Mouse (Mus musculus) frontal cortex, postnatal 25 days (tissue): ENCODE measurements at regions not wholly inside any gene's neighbourhood (a gene's known extent, or its start where the extent isn't known, plus 50 kb on each side); places are given as distances from the start of the nearest gene placed in this dataset.
"Not testable (repeated sequence)": the region's sequence is repeated elsewhere in the genome, so short reads cannot be mapped to it uniquely, and the experiment has no call there.

Experiments used
- DNase-seq, 2 experiments: peaks; one replicate each; pipeline ENCODE4 v3.0.0; 2022; ENCODE audit warnings: low spot score in 2 of 2

DNA sequence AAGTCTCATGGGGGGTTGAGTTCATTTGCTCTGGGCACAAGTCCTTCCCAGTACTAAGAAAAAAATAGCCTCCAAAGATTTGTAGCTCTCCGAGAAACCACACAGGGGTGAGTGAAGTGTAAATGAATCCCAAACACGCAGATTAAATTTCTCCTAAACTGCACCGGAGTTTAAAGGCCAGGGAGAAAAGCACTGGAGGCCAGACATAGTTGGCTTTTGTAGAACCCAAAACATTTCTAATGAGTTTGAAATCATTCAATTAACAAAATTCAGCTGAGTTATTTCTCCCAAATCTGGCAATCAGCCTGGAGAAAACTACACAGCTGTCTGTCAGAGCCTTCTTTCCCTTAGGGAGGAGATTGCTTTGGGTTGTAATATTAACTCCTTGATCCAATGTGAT is 166.2 kb upstream of the Cdkn3 start:
- no peak for DNase-seq

DNA sequence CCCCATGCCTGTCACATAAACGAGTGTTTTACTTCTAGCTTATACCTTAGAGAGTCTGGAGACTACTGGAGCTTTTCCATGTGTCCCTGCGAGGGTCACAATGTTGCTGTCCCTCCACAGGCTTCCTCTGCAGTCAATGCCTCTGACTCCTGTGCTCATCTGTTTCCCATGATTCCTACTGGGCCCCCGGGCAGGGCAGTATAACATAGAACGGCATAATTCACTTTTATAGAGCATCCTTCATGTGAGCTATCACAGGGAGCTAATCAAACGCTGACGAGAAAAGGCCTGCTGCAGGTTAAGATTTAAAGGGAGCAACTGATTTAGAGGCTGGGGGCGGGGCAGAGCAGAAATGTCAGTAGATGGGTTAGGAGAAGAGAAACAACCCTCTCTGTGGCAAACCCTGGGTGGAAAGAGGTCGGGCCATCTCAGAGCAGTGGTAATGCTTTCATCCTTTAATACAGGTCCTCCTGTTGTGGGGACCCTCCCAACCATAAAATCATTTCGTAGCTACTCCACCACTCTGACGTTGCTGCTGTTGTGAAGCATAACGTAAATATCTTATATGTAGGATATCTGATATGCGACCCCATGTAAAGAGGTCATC is 168.5 kb upstream of the Cdkn3 start:
- DNase-seq: no peak

DNA sequence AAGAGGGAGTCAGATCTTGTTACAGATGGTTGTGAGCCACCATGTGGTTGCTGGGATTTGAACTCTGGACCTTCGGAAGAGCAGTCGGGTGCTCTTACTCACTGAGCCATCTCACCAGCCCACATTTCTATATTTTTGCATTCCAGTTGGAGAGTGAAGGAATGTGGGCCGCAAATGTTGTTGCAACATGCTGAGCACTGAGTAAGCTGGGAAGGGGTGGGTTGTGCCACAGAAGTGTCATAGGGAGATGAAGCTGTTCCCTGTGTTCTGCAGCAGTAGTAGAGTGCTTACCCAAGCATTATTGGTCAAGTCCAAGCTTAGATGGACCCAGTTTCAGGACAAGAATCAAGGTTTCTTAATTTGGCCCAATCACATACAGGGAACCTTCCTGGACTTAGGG is 169.1 kb upstream of the Cdkn3 start:
- DNase-seq: no peak

DNA sequence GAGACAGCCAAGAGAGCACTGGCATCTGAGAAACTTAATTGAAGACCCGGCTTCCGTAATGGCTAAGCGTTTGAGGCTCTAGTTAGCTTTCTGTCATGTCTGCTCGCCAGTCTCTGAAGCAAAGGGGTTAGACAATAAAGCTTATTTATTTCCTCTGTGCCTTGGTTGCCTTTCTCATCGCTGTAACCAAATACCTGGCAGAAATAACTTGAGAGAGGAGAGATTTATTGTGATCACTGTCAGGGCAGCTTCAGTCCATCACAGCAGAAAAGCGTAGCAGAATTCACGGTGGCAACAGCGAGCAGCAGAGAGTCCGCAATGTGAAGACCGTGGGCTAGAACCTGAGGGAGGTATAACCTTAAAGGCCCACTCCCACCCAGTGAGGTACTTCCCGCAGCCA is 174.2 kb upstream of the Cdkn3 start:
- no peak for DNase-seq

DNA sequence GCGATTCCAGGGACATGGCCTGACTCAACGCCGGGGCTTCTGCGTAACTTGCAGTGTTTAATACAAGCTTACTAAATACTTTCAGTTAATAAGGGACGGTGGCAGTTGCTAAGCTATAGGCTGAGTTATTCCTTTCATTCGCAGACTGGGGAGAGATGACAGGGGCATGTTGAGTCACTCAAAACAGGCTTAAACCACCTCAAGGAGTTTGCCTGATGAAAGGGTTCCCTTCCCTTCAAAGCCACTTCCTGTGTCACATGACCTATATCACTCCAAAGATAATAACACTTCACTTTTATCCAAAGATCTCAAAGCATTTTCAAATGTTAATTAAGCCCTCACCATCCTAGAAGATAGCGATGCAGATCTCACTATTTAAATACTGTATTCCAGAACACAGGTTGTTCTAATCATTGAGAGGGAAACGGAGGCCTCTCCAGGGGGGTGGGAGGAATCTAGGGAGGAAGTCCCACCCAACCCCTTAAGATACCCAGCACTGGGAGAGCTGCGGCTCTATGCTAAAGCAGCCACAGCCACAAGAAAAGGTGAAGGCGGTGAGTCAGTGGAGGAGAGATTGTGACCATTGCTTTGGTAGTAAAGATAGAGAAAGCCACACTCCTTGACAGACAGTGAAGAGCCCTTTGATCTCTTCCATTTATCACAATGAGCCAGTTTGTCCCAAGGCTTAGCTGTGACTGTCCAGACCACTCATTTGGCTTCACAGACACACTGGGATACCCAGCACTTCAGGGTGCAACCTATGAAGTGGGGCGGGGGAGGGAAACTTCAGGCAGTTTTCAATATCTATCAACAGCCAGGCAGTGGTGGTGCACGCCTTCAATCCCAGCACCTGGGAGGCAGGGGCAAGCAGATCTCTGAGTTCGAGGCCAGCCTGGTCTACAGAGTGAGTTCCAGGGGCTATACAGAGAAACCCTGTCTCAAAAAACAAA is 182.0 kb upstream of the Cdkn3 start:
- no peak for DNase-seq

DNA sequence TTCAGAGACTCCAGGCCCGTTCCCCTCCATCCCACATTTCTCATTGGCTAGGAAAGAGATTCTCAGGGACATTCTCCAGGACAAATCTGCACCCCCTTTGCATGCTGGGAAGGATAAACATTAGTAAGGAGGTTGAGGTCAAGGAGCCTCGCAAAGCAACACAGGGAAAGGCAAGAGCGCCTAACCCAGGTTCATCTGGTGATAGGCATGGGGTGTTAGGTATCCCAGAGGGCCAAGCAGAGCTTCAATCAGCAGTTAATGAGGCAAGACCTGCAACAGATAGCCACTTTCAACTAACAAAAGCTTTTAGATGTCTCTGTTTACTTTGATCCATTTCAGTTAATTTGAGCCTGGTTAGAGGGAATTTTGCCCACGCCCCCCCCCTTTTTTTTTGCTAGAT is 184.5 kb upstream of the Cdkn3 start:
- DNase-seq: no peak

DNA sequence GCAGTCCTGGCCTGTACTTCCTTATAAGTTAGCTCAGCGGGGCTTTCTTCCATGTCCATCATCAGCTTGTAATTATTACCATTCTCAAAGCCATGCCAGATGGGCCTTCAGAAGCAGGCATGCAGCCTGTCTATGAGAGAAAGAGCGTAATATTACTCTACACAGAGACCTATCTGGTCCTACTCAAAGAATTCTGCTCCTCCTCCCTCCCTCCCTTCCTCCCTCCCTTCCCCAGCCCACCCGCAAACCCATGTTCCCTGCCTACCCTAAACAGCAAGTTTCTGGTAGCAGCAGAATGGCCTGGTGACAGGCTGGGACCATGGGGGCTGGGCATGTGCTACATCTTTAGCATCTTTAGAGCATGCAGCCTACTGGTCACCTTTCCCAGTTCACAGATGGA is 184.9 kb upstream of the Cdkn3 start:
- no peak for DNase-seq

DNA sequence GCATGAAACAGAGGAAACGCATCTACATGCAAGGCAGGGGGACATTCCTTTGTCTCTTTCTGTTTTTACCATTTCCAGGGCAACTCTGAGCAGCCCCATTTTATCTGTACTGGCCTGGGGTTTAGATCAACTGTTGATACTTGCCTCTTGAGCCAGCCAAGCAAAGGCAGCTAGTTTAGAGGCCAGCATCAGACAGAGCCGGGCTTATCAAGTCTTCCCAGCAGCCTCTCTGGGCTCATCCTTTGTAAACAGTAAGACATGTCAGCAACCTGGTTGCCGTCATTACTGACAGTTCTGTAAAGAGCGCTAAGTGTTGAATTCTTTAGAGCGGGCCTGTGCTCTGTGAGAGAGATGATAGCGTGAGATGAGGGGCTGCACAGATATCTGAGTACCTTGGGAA is 182.9 kb upstream of the Bmp4 start:
- no peak for DNase-seq

DNA sequence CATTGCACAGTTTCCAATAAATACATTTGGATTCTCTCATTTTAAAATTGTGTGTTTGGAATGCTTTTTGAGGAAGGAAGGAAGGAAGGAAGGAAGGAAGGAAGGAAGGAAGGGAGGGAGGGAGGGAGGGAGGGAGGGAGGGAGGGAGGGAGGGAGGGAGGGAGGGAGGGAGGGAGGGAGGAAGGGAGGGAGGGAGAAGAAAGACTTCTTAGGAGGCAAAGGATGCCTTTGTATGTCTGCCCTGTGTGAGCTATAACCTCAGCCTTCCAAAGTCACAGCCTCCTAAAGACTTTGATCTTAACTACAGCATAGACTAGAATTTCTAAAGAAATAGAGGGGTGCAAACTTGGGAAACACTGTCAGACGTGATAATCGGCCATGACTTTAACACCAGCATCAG is 182.5 kb upstream of the Bmp4 start:
- not testable (repeated sequence) for DNase-seq

DNA sequence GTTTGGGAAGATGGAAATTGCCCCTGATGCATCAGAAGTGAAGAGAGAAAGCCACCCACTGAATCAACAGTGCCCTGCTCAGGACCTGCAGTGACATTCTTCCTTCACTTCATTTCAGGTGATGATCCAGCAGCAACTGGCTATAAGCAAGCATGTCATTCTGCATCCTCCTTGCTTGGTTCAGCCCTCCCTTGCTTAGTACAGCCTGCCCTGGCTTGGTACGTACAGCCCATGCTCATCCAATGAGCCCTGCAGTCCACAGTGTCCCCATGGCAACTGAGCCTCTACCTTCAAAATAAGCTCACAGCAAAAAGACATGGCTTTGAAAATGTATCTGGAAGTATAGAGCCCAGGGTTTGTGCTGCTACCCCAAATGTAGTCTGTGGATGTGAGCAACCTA is 181.4 kb upstream of the Bmp4 start:
- no peak for DNase-seq

DNA sequence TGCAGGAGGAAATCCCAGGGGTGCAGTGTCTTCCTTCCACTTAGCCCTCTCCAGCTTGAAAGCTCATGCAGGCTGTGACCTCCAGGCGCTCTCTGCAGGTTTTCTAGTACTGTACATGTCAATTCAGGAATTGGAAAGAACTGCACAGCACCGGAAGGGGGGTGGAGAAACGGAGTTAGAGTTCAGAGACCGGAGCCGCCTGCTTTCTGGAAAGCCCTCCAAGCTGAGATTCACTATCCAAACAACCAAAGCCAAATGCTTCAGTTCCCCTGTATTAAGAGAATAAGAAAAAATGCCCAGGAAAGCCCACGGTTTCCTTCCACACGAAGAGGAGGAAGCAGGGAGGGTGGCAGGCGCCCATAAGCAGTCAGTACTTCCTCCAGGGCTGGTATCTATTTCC is 178.8 kb upstream of the Bmp4 start:
- no peak for DNase-seq

DNA sequence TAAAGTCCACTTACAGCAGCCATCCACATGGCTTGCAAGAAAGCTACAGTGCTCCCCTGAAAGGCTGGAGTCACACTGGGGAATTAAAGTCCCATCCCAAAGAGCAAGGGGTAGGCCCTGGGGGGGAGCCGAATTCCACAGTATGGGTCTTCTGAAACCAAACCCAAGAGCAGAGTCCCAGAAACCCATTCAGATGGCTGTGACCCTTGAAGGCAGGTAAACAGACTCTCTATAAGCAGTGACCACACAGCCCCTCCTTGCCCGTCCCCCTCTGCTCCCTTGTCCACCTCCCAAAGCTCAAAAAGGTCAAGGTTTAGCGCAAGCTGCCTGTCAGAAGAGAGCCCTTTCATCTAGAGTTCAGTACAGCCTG is 176.9 kb upstream of the Bmp4 start:
- DNase-seq: no peak

DNA sequence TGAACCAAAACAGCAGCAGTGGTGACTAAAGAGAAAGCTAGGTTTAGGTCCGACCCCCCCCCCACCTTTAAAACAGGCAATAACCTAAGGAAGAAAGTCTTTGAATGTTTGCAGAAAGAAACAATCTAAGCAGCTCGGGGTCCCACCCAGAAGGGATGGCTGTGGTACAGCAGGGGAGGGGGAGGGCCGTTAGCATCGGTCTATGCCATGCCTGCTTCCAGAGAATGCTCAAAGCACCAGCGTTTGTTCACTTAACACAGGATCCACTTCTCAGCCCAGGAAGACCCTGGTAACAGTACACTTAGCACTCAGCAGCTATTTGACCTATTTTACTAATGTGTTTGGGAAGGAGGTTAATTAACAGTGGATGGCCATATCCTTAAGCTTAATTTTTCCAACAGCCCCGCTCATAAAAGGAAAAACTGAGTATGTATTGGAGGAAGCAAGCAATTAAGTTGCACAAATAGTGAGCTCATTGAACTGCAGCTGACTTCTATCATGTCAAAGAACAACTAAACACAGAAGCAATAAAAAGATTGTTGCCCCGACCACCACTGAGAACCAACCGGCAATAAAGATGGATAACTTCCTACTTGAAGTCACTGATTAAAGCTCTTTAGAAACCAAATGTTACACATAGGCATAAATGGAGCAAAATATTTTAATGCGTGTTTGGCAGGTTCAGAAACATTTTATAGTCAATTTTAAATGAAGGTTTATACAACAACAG is 176.4 kb upstream of the Bmp4 start:
- DNase-seq: no peak

DNA sequence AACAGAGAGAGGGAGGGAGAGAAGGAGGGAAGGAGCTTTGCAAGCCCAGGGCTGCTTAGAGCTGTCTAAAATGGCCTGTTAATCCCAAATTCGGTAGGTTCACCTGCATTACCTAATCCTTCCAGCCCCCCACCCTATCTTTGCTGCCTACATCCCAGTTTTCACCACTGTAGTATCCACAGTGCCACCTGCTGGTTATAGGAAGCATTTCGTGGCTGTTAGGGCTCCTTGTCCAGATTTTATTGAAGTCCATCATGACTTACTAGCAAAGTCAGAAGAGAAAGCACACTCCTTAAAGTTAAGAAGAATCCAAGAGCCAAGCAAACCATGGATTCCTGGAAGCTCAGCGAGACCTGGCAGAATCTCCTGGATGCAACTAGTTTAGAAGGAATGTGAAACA is 174.5 kb upstream of the Bmp4 start:
- DNase-seq: peak; percentile 15 to 32

DNA sequence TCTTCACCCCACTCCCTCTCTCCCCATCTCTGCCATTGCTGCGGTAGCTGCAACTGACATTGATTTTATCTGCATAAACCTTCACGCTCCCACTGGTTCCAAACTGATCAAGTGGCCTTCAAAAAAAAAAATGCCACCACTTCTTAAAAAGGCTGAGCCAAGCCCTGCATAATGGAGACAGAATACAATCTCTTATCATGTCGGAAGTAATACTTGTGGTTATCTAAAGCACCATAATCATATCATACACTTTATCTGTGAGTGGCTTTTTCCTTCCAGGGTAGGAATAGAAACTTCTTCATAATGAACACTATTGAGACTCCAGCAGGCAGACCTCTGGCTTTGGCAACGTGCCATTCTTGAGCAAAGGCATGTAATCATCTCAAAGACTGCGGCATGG is 171.5 kb upstream of the Bmp4 start:
- no peak for DNase-seq

DNA sequence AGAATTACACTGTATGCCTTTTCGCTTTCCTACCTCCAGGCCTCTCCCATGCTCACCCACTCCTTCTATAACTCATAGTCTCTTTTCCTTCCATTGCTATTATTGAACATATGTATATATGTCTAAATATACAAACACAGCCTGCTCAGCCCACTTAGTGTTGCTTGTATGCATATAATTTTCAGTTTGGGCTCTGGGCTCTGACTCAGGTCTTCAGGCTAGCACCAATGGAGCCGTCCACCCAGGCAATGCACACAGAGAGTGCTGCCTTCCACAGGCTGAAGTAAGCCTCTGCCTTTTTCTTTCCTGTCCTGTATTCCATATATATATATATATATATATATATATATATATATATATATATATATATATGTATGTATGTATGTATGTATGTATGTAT is 162.8 kb upstream of the Bmp4 start:
- DNase-seq: no peak

DNA sequence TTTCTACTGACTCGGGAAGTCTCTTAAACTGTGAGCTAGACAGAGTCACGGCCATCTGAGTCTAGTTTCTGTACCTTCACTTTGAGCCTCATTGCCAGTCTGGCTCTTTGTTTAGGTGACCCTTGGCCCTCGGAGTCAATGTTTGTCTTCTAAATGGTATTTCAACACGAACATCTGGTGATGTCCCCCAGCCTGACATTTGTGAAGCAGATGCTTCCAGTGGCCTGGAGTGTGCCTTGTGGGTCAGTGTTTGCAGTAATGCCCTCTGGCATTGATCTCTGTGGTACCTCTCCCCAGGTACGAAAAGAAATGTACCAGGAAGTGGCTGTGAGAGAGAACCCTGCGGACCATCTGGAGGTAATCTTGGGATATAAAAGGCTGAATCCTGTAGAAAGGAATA is 155.7 kb upstream of the Bmp4 start:
- DNase-seq: no peak

DNA sequence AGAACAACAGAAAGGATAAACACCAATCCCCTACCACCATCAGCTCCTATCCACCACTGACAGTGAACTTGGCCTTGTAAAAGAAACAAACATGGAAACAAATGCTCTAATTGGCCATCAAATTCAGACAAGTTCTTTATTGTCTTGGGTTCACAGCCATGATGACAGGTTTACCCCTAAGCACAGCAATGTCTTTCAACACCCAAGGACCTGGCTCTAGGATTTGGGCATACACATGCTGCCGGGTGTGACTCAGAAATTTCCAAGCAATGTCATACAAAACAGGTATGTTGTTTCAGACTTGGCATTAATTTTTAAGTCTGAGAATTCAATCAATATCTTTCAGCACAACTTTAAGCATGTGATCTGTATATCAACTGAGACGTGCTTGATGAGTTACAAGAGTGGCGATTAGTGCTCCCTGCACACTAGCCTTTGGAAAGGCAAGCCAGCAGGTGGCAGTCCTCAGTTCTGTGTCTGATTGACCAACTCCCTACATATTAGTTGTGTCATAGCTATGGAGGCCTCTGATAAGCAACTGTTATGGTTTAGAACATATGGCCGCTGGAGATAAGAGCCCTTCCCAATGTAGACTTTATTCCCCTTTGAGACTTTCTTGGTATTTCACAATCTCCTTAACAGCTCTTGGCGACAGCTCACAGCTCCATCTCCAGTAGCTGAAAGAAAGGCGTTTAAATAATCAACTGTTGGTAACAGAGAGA is 149.2 kb upstream of the Bmp4 start:
- DNase-seq: no peak

DNA sequence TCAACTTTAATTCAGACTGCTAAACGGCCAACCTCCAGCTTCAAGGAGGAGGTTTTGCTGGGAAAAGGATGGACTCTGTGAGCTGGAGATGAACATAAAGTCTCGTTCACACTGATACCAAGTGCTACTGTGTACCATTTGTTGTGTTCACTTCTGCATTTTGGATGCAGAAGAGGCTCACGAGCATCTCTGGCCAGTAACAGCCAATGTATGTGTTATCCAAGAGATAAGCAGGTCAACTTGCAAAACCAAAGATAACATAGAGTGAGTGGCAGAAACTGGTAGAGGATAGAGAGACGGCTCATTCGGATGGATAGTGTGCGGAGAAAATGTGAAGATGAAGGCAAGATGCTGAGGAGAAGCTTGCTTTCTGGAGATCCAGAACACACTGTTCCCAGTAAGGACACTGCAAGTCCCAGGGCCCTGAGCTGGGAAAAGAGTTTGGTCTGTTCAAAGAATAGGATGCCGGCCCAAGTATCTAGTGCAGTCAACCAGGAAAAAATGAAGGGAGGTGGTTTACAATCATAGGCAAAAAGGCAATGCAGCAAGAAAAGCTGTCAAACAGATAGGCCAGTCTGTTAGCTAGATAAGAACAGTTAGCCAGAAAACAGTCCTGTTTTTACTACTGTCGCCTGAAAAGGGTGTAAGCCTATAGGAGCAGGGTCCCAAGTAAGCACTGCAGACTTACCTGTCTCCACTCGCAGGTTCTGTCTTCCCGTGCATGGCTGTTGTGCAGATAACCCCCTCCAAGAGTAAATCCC is 145.7 kb upstream of the Bmp4 start:
- DNase-seq: no peak

DNA sequence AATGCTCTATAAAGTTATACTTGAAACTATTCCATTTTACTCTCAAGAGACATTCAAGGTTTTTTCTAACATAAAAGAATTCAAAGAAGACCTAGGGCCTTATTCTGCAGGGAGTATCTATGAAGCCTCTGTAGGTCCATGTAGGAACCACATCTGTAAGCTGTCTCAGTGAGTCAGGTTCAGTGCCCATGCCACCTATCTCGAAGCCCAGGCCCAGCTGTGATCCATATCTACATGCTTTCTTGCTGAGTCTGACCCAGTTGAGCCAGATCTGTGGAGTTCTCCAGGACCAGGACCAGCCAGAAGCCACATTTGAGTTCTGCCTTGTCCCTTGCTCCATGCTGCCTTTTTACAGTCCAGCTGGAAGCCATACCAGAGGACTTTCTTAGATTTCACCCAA is 142.2 kb upstream of the Bmp4 start:
- DNase-seq: no peak

DNA sequence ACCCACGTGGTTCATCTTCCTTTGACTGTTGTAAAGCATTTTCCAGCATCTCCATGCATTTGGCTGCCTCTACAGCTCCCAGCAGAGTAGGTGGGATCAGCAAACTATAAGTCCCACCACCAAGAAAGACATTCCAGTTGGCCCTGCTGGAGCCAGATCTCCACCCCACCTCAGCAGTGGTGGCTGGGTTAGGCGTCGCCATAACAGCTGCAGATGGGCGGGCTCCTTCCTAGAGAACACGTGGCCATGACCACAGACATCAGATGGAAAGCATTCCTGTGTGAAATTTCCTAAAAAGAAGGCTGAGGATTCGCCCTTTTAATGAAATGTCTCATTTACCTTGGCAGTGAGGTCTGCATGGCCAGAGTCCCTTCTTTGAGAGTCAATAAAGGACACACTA is 140.0 kb upstream of the Bmp4 start:
- no peak for DNase-seq
